Mouse (Mus musculus): Measurements from ENCODE around the gene Vpreb1. TPM values are rescaled to one million over a fixed set of nuclear protein-coding genes. Genes with fewer than 3 reads are reported as not detected.

Vpreb1 gene
- polyA plus RNA-seq, 1 experiment, result 2.6 TPM

- peaks cover 6% of the 10 kb centered on the region; the same call in 1 of the 2 replicates for H3K4me1 ChIP-seq (ENCODE audit: control insufficient read depth, insufficient read depth, insufficient read length)
- no peak for DNase-seq (ENCODE audit: low read depth in 1 of 2, low spot score in 2 of 2)
- H3K36me3 ChIP-seq (ENCODE audit: control insufficient read depth, insufficient read depth, low read length), result no peaks in the 10 kb centered on the region
- no peak overlapping the region for H3K27ac ChIP-seq (ENCODE audit: insufficient read depth, low read length)
- 74% methylated on average over 5 of the region's 5 CpGs for WGBS
- TF ChIP-seq POLR2A (IDR thresholded peaks at IDR 0.05; ENCODE audit: low read depth, low read length), result no peak
- no peak for TF ChIP-seq CTCF (IDR thresholded peaks at IDR 0.05; ENCODE audit: extremely low read depth, insufficient read depth, insufficient read length, insufficient replicate concordance)
- H3K4me3 ChIP-seq (ENCODE audit: extremely low read depth, insufficient read depth, insufficient read length), result no peak overlapping the region
- H3K27me3 ChIP-seq (ENCODE audit: control insufficient read depth, insufficient read depth, low read length), result no peaks in the 10 kb centered on the region
Measured at GRCm38 (mm10) chr16:16825476-16825875, 45.2 kb downstream of the Vpreb1 start.

Other genes with a start within 250 kb of the Vpreb1 start
- not detected in 2 replicates for gene Olfr19, start 194.4 kb downstream of the Vpreb1 start, polyA plus RNA-seq (2012; rRNA removed)
- not detected in 2 replicates for gene Spag6l, start 41.4 kb downstream of the Vpreb1 start, polyA plus RNA-seq (2012; rRNA removed)
- 0.25 TPM in 1 of 2 replicates, not detected in the other for gene Igll1, start 6.9 kb downstream of the Vpreb1 start, polyA plus RNA-seq (2012; rRNA removed)
- gene Top3b, start 107 bp downstream of the Vpreb1 start, polyA plus RNA-seq (2012; rRNA removed), result 63.3 and 65.7 TPM in 2 replicates
- gene Ppm1f, start 25.6 kb upstream of the Vpreb1 start, polyA plus RNA-seq (2012; rRNA removed), result 10.1 and 11.3 TPM in 2 replicates
- 48.3 and 48.7 TPM in 2 replicates for gene Mapk1, start 112.5 kb upstream of the Vpreb1 start, polyA plus RNA-seq (2012; rRNA removed)
- gene Ypel1, start 198.9 kb upstream of the Vpreb1 start, polyA plus RNA-seq (2012; rRNA removed), result 0.43 and 0.61 TPM in 2 replicates
- gene Ppil2, start 240.4 kb upstream of the Vpreb1 start, polyA plus RNA-seq (2012; rRNA removed), result 79.8 and 84.6 TPM in 2 replicates